Mouse (Mus musculus) kidney, adult 2 months (tissue): Measurements from ENCODE around the gene Ptafr.

Experiments used
- CTCF ChIP-seq: fragments of 200-500 bp; conservative IDR thresholded peaks from 2 replicates; pipeline ENCODE4 v1.5.1; 2011; ENCODE audit warnings: low read depth, mild to moderate bottlenecking, control low read depth, low read length, moderate library complexity, mixed read lengths; ENCODE audit not compliant: insufficient read depth, insufficient read length
- POLR2A ChIP-seq: fragments of 200-500 bp; IDR thresholded peaks from one replicate; pipeline ENCODE4 v1.6.1; 2011; ENCODE audit warnings: low read depth, low read length, control low read depth

DNA sequence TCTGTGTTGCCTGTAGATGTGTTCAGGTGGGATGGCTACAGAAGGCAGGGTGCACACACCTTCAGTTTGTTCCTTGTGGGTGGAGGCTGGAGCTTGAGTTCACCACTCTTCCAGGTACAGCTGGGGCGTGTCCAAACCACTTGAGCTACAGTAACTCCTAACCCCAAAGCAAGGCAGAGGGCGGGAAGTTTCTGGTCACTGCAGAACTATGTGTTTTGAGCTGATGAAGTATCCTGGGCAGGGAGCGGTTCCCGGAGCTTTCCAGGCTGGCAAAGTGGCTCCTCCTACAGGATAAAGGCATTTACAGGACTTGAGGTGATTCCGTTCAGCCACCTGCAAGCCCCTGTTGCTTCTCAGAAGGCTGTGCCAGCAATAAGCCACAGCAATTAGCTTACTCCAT lies 9.6 kb upstream of the Ptafr start:
- no peak for TF ChIP-seq POLR2A
- TF ChIP-seq CTCF, result no peak
